Mouse (Mus musculus) cerebellum, adult 2 months (tissue): ENCODE data around the gene Sox5. TPM values are rescaled to one million over a fixed set of nuclear protein-coding genes. Genes with fewer than 3 reads are reported as not detected.

Experiments
- DNase-seq, 2 experiments: peaks; one replicate each; pipeline ENCODE4 v3.0.0; 2021
- H3K27ac ChIP-seq: fragments of 200-500 bp; 2 replicates; pipeline ENCODE4 v1.5.1; 2012; ENCODE audit warnings: low read length, control low read depth, inconsistent platforms; ENCODE audit not compliant: insufficient read depth
- H3K27me3 ChIP-seq: fragments of 200-500 bp; 2 replicates; pipeline ENCODE4 v1.6.1; 2012; ENCODE audit warnings: inconsistent platforms, mild to moderate bottlenecking, low read length, moderate library complexity; ENCODE audit not compliant: control insufficient read depth, insufficient read depth
- H3K4me1 ChIP-seq: fragments of 200-500 bp; 2 replicates; pipeline ENCODE4 v1.6.1; 2011; ENCODE audit warnings: low read length; ENCODE audit not compliant: control insufficient read depth, insufficient read depth
- H3K4me3 ChIP-seq: fragments of 200-500 bp; replicated peaks from 2 replicates; pipeline ENCODE3; 2011; ENCODE audit warnings: mild to moderate bottlenecking, low read depth, low read length, control low read depth; ENCODE audit not compliant: insufficient read depth
- CTCF ChIP-seq: fragments of 200-500 bp; IDR thresholded peaks from 2 replicates; pipeline ENCODE4 v1.5.1; 2011; ENCODE audit warnings: low read depth, mild to moderate bottlenecking, control low read depth, low read length, moderate library complexity, borderline replicate concordance; ENCODE audit not compliant: insufficient read depth
- POLR2A ChIP-seq: fragments of 200-500 bp; IDR thresholded peaks from 2 replicates; pipeline ENCODE4 v1.6.1; 2011; ENCODE audit warnings: low read length, control low read depth, borderline replicate concordance; ENCODE audit not compliant: insufficient read depth
- WGBS: fragments of 180-500 bp; shearing (Covaris S2); methylation state at CpG from one replicate; pipeline ENCODE4 v1.1.7; 2018; 5-methylcytosine and 5-hydroxymethylcytosine counted together
- polyA plus RNA-seq: library from polyadenylated mRNA; depleted of rRNA; stranded (reverse); fragments of >200 nt; gene quantifications from 2 replicates; pipeline ENCODE4 v1.2.3, GENCODE M21; 2012

Gene Sox5
- polyA plus RNA-seq, 1 experiment = 13.3 TPM

DNA sequence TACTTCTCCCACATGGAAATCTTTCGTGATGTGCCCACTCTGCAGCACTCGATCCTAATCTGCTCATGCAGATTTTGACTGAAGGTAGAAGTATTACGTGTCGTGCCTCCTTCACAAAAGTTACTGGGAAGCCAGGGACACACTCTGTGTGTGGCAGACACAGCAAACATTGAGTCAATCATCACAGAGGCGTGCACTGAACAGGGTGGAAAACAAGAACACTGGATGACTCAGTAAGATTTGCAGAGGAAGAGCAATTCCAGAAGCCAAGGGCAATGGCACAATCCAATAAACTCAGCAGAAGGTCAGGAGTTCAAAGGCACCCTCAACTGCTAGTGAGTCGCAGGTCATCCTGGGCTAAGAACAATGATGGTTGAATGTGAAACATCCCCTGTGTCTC is 430.7 kb downstream of the Sox5 start:
- Histone ChIP-seq H3K4me3 (no peak overlapping the region), H3K27me3 (no peaks in the 10 kb centered on the region), H3K4me1 (no peaks in the 10 kb centered on the region), H3K27ac (no peak overlapping the region)
- WGBS = 92% methylated on average over 6 of the region's 6 CpGs
- no peak for DNase-seq
- TF ChIP-seq POLR2A (no peak), CTCF (no peak)

DNA sequence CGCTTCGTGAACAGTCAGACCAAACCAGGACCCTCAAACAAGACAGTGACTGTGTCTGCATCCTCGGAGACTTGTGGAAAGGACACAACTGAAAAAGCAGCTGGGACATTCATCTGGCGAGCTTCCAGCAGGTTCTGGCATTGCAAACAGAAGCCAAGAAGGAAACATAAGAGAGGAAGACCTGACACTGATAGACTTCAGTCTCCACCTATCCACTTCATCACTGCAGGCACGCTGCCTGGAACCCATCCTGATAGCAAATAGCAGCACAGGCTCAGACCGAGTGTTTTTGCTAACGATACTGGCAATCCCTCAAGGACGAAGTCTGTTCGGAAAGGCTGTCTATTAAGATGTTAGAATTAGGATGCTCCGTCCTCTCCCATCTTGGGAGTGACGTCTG is 438.4 kb downstream of the Sox5 start:
- 0 out of 2 replicates have a peak, but pooled peaks cover 2% of the 10 kb centered on the region for H3K4me1 ChIP-seq
- 15% methylated on average over 11 of the region's 11 CpGs for WGBS
- TF ChIP-seq CTCF (no peak), POLR2A (no peak)

DNA sequence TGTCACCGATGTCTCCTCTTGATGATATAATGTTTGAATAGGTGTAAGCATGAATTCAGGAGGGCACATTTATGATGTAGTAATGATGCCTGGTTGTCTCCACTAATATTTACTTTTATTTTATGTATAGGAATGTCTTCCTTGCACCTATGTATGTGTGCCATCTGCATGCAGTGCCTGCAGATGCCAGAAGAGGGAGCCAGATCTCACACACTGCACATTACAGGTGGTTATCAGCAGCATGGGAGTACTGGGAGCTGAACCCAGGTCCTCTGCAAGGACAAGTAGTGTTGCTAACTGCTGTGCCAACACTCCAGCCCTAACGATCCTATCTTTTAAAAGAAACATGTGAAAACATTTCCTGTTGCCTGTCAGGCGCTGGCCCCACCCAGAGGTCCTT is 442.2 kb downstream of the Sox5 start:
- Histone ChIP-seq H3K27ac (no peak overlapping the region), H3K27me3 (no peaks in the 10 kb centered on the region), H3K4me3 (no peak overlapping the region), H3K4me1 (0 out of 2 replicates have a peak, but pooled peaks cover 2% of the 10 kb centered on the region)
- 96% methylated on average over 3 of the region's 3 CpGs for WGBS
- DNase-seq = no peak
- no peak for TF ChIP-seq POLR2A
- no peak for TF ChIP-seq CTCF

More for the DNA sequence above, 438.4 kb downstream of the Sox5 start:
- Histone ChIP-seq H3K27me3 (no peaks in the 10 kb centered on the region), H3K4me3 (no peak overlapping the region), H3K27ac (no peak overlapping the region)
- peak; percentile 33 to 44 for DNase-seq

DNA sequence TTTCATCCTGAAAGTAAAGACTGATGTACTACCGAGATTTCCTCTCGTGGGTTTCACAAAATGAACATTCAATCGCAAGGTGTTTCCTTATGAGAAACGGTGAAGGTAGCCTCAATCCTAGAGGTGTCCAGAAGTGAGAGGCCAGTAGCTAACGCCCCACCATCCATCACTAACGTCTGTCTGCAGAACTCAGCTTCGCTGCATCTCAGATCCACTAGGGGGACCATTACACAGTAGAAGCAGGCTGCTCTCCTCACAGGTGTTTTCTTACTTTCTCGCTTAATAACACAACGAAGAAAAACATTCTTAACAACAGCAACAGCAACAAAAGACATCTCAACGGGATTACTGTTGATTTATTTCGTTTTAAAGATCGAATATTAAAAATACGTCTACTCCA is 442.8 kb downstream of the Sox5 start:
- Histone ChIP-seq H3K27me3 (no peaks in the 10 kb centered on the region), H3K27ac (no peak overlapping the region), H3K4me3 (no peak overlapping the region), H3K4me1 (0 out of 2 replicates have a peak, but pooled peaks cover 2% of the 10 kb centered on the region)
- DNase-seq = peak in 1 of 2 experiments; percentile 8
- TF ChIP-seq CTCF = peak; percentile 45
- no peak for TF ChIP-seq POLR2A
- 72% methylated on average over 13 of the region's 13 CpGs for WGBS

DNA sequence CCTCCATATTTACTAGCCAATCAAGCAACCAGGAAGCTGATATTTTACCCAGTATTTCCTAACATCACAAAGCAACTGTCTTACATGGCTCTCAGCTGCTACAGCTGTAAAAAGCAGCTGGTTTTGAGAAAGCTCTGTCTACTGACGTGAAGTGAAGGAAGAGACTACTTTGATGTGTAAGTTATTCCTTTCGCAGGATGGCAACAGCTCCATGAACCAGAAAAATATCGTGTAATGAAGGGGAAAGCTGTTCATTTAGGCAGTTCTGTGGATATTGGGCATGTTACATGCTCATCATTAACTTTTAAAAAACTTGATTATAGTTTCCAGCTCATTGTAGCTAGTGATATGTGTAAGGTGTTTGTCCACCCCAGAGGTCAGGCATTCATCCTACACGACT is 443.6 kb downstream of the Sox5 start:
- Histone ChIP-seq H3K27ac (no peak overlapping the region), H3K4me3 (no peak overlapping the region), H3K4me1 (0 out of 2 replicates have a peak, but pooled peaks cover 1% of the 10 kb centered on the region), H3K27me3 (no peaks in the 10 kb centered on the region)
- DNase-seq = no peak
- no peak for TF ChIP-seq CTCF
- TF ChIP-seq POLR2A = no peak
- 75% methylated on average over 4 of the region's 4 CpGs for WGBS

DNA sequence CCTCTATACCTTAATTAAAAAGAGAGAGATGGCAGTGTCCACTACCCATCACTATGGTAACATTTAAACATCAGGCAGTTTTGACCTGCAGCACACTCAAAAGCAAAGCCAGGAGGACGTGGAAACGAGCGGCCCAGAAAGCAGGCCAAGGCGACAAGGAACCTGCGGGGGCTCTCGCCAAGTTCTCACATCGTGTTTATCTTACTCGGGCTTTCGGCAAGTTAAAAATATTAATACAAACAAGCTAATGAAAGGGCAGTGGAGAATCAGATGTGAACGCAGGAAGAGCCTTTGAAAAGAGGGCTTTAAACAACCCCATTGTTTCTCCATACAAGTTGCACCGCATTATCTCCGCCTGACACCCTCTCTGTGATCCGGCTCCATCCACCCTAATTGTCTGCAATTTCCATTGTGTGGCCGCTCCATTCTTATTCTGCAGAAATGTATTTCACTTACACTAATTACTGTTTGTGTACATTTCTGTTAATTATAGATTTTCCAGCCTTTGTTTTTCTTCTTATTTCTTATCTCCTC is 444.3 kb downstream of the Sox5 start:
- Histone ChIP-seq H3K27ac (no peak overlapping the region), H3K4me3 (no peak overlapping the region), H3K4me1 (no peaks in the 10 kb centered on the region), H3K27me3 (no peaks in the 10 kb centered on the region)
- WGBS = 39% methylated on average over 14 of the region's 14 CpGs
- no peak for DNase-seq
- TF ChIP-seq CTCF (no peak), POLR2A (no peak)

DNA sequence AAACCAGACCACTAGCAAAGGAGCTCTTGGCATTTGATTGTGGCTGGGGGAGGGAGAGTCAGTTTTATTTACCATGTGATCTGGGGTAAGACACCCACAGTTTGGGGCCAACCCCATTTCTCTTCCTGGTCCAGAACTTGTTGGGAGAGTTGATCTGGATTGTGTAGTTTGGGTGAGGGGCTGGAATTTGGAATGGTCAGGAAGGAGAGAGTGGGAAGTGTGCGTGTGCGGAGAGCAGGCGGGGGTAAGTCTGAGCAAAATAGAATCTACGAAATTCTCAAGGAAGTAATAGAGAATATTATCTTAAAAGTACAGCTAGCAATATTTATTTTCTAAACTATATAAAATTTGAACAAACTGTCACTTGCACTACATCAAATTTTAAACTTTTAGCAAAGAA is 445.0 kb downstream of the Sox5 start:
- no peak for TF ChIP-seq CTCF
- TF ChIP-seq POLR2A = no peak

DNA sequence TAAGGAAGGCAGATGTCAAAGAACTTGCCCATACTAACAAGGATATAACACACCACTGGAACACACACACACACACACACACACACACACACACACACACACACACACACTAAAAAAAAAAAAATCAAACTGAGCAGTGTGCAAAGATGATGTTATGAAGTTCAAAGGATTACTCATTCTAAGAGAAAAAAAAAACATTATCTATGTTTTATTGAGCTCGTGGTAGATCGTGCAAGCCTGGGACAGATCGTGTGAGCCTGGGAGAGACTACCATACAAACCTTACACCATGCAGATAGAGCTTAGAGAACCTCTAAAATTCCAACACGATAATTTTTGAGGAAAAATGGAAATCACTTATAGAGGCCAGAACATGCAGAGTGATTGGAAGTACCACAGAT is 448.6 kb downstream of the Sox5 start:
- no peak for DNase-seq
- H3K27me3 ChIP-seq = no peaks in the 10 kb centered on the region
- no peaks in the 10 kb centered on the region for H3K4me1 ChIP-seq
- TF ChIP-seq POLR2A (no peak), CTCF (no peak)
- WGBS = 94% methylated on average over 4 of the region's 4 CpGs
- no peak overlapping the region for H3K4me3 ChIP-seq
- H3K27ac ChIP-seq = no peak overlapping the region

More for the DNA sequence above, 445.0 kb downstream of the Sox5 start:
- DNase-seq = no peak
- no peak overlapping the region for H3K4me3 ChIP-seq
- no peak overlapping the region for H3K27ac ChIP-seq
- WGBS = 96% methylated on average over 4 of the region's 4 CpGs
- no peaks in the 10 kb centered on the region for H3K4me1 ChIP-seq
- H3K27me3 ChIP-seq = no peaks in the 10 kb centered on the region

DNA sequence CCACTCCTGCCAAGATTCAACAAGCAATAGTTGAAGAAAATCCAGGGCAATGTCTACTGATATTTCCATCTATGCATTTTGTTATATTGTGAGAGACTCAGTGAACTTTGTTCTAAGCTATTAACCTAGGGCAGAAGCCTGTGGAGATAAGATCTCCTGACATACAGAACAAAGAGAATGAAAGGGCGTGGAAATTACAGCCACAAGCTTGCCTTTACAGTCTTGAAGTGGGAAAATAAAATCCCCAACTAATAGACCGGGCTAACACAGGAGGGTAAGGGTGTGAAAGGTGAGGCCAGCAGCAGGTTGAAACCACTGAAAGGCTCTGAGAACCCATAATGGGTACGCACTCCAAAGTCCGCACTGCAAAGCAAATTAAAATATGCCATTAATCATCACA is 449.8 kb downstream of the Sox5 start:
- DNase-seq = no peak
- no peak for TF ChIP-seq POLR2A
- no peak for TF ChIP-seq CTCF
- Histone ChIP-seq H3K4me3 (no peak overlapping the region), H3K27me3 (no peaks in the 10 kb centered on the region), H3K27ac (no peak overlapping the region), H3K4me1 (no peaks in the 10 kb centered on the region)
- WGBS = 91% methylated on average over 4 of the region's 4 CpGs
